Mouse (Mus musculus) heart, embryonic 15.5 days (tissue): ENCODE measurements around the gene Sap30l. TPM values are rescaled to one million over a fixed set of nuclear protein-coding genes. Genes with fewer than 3 reads are reported as not detected.

Source experiments
- ATAC-seq: fragments of 200-750 bp; cut with Nextera tagmentation; replicated peaks from 2 replicates; pipeline ENCODE4 v1.8.0; 2017; ENCODE audit warnings: low read depth, moderate TSS enrichment; ENCODE audit not compliant: insufficient number of reproducible peaks, insufficient read depth, low FRiP score
- H3K27ac ChIP-seq: fragments of 300-500 bp; sonication (generic); 2 replicates; pipeline ENCODE4 v1.5.1; 2015; ENCODE audit warnings: mild to moderate bottlenecking, inconsistent platforms
- H3K27me3 ChIP-seq: fragments of 300-500 bp; sonication (generic); 2 replicates; pipeline ENCODE4 v1.6.1; 2015; ENCODE audit warnings: inconsistent platforms
- H3K36me3 ChIP-seq: fragments of 300-500 bp; sonication (generic); 2 replicates; pipeline ENCODE4 v1.6.1; 2015; ENCODE audit warnings: mild to moderate bottlenecking, inconsistent platforms
- H3K4me1 ChIP-seq: fragments of 300-500 bp; sonication (generic); replicated peaks from 2 replicates; pipeline ENCODE4 v1.6.1; 2015; ENCODE audit warnings: inconsistent platforms
- H3K4me2 ChIP-seq: fragments of 300-500 bp; sonication (generic); 2 replicates; pipeline ENCODE4 v1.6.1; 2015; ENCODE audit warnings: inconsistent platforms, mild to moderate bottlenecking, moderate library complexity
- H3K4me3 ChIP-seq: fragments of 300-500 bp; sonication (generic); 2 replicates; pipeline ENCODE4 v1.5.1; 2015; ENCODE audit warnings: mild to moderate bottlenecking, inconsistent platforms
- H3K9ac ChIP-seq: fragments of 300-500 bp; sonication (generic); 2 replicates; pipeline ENCODE4 v1.6.1; 2015; ENCODE audit warnings: mild to moderate bottlenecking, inconsistent platforms
- H3K9me3 ChIP-seq: fragments of 300-500 bp; sonication (generic); replicated peaks from 2 replicates; pipeline ENCODE4 v1.6.1; 2016; ENCODE audit warnings: inconsistent platforms
- WGBS: fragments of 180-500 bp; shearing (Covaris S2); methylation state at CpG from one replicate; pipeline ENCODE4 v1.1.7; 2015; ENCODE audit warnings: mixed read lengths; 5-methylcytosine and 5-hydroxymethylcytosine counted together
- polyA plus RNA-seq: library from polyadenylated mRNA; unstranded; fragments of >200 nt; fragmentation: Nextera tagmentation; extraction: Ambion mirVana; gene quantifications from 2 replicates; pipeline ENCODE4 v1.2.1, GENCODE M21; 2015

Gene Sap30l
- polyA plus RNA-seq, 1 experiment from 2014 or later, result 8.9 TPM

GRCm38 (mm10) chr11:57773936-57774335 lies 27.5 kb upstream of the Sap30l start:
- no peak overlapping the region for H3K9ac ChIP-seq
- no peaks in the 10 kb centered on the region for H3K36me3 ChIP-seq
- H3K27ac ChIP-seq, result no peak overlapping the region
- 20% methylated on average over 4 of the region's 4 CpGs for WGBS
- no peaks in the 10 kb centered on the region for H3K9me3 ChIP-seq
- no peaks in the 10 kb centered on the region for H3K27me3 ChIP-seq
- H3K4me3 ChIP-seq, result no peak overlapping the region
- no peak overlapping the region for H3K4me2 ChIP-seq
- peaks cover 11% of the 10 kb centered on the region for H3K4me1 ChIP-seq
- no peak for ATAC-seq

- H3K4me2 ChIP-seq, result no peak overlapping the region
- no peaks in the 10 kb centered on the region for H3K27me3 ChIP-seq
- no peak for ATAC-seq
- 68% methylated on average over 6 of the region's 6 CpGs for WGBS
- H3K27ac ChIP-seq, result no peak overlapping the region
- no peak overlapping the region for H3K4me3 ChIP-seq
- no peaks in the 10 kb centered on the region for H3K36me3 ChIP-seq
- H3K9ac ChIP-seq, result no peak overlapping the region
- peaks cover 11% of the 10 kb centered on the region for H3K4me1 ChIP-seq
- no peaks in the 10 kb centered on the region for H3K9me3 ChIP-seq
These were observed 25.6 kb upstream of the Sap30l start for GRCm38 (mm10) chr11:57775868-57776267.

GRCm38 (mm10) chr11:57776546-57776945 lies 24.9 kb upstream of the Sap30l start:
- H3K9me3 ChIP-seq, result no peaks in the 10 kb centered on the region
- ATAC-seq, result no peak
- H3K4me3 ChIP-seq, result no peak overlapping the region
- H3K27me3 ChIP-seq, result no peaks in the 10 kb centered on the region
- no peak overlapping the region for H3K9ac ChIP-seq
- H3K4me1 ChIP-seq, result peaks cover 11% of the 10 kb centered on the region
- no peak overlapping the region for H3K27ac ChIP-seq
- H3K4me2 ChIP-seq, result no peak overlapping the region
- H3K36me3 ChIP-seq, result no peaks in the 10 kb centered on the region
- 90% methylated on average over 3 of the region's 3 CpGs for WGBS

GRCm38 (mm10) chr11:57778349-57778748 lies 23.1 kb upstream of the Sap30l start:
- Histone ChIP-seq H3K27me3 (no peaks in the 10 kb centered on the region), H3K9ac (no peak overlapping the region), H3K9me3 (no peaks in the 10 kb centered on the region), H3K4me1 (peaks cover 7% of the 10 kb centered on the region), H3K36me3 (no peaks in the 10 kb centered on the region), H3K27ac (no peak overlapping the region), H3K4me3 (no peak overlapping the region), H3K4me2 (no peak overlapping the region)
- WGBS, result 19% methylated on average over 5 of the region's 5 CpGs
- no peak for ATAC-seq

GRCm38 (mm10) chr11:57779824-57780223 lies 21.6 kb upstream of the Sap30l start:
- Histone ChIP-seq H3K4me3 (no peak overlapping the region), H3K9ac (no peak overlapping the region), H3K36me3 (no peaks in the 10 kb centered on the region), H3K27ac (no peak overlapping the region), H3K27me3 (no peaks in the 10 kb centered on the region), H3K4me2 (no peak overlapping the region), H3K9me3 (no peaks in the 10 kb centered on the region), H3K4me1 (no peaks in the 10 kb centered on the region)
- no peak for ATAC-seq
- 86% methylated on average over 14 of the region's 14 CpGs for WGBS

- no peaks in the 10 kb centered on the region for H3K36me3 ChIP-seq
- no peaks in the 10 kb centered on the region for H3K27me3 ChIP-seq
- H3K27ac ChIP-seq, result no peak overlapping the region; the same call in 1 of the 2 replicates
- no peaks in the 10 kb centered on the region for H3K9me3 ChIP-seq
- 51% methylated on average over 18 of the region's 18 CpGs for WGBS
- ATAC-seq, result no peak
- no peak overlapping the region for H3K4me3 ChIP-seq
- no peak overlapping the region for H3K4me2 ChIP-seq
- no peak overlapping the region for H3K9ac ChIP-seq
- H3K4me1 ChIP-seq, result peaks cover 9% of the 10 kb centered on the region
These were observed 14.6 kb upstream of the Sap30l start for GRCm38 (mm10) chr11:57786616-57787418.

GRCm38 (mm10) chr11:57787913-57788312 lies 13.5 kb upstream of the Sap30l start:
- Histone ChIP-seq H3K9me3 (no peaks in the 10 kb centered on the region), H3K27me3 (no peaks in the 10 kb centered on the region), H3K9ac (no peak overlapping the region), H3K36me3 (no peaks in the 10 kb centered on the region), H3K4me3 (no peak overlapping the region), H3K27ac (no peak overlapping the region), H3K4me2 (no peak overlapping the region), H3K4me1 (peaks cover 9% of the 10 kb centered on the region)
- no peak for ATAC-seq
- 30% methylated on average over 3 of the region's 3 CpGs for WGBS

GRCm38 (mm10) chr11:57790866-57791535 lies 10.4 kb upstream of the Sap30l start:
- Histone ChIP-seq H3K4me3 (no peak overlapping the region), H3K4me2 (peak overlapping the region; percentile 21; the same call in 1 of the 2 replicates)
- ATAC-seq, result no peak

GRCm38 (mm10) chr11:57795086-57795485 lies 6.4 kb upstream of the Sap30l start:
- no peak for ATAC-seq
- no peaks in the 10 kb centered on the region for H3K27me3 ChIP-seq
- H3K4me1 ChIP-seq, result peaks cover 2% of the 10 kb centered on the region
- 62% methylated on average over 6 of the region's 6 CpGs for WGBS
- no peaks in the 10 kb centered on the region for H3K9me3 ChIP-seq
- H3K4me3 ChIP-seq, result no peak overlapping the region
- no peak overlapping the region for H3K4me2 ChIP-seq
- H3K27ac ChIP-seq, result no peak overlapping the region
- no peak overlapping the region for H3K9ac ChIP-seq
- no peaks in the 10 kb centered on the region for H3K36me3 ChIP-seq

More at GRCm38 (mm10) chr11:57790866-57791535, 10.4 kb upstream of the Sap30l start:
- Histone ChIP-seq H3K4me1 (peaks cover 9% of the 10 kb centered on the region), H3K27me3 (no peaks in the 10 kb centered on the region), H3K9me3 (no peaks in the 10 kb centered on the region), H3K27ac (no peak overlapping the region), H3K36me3 (no peaks in the 10 kb centered on the region), H3K9ac (no peak overlapping the region)
- 29% methylated on average over 21 of the region's 21 CpGs for WGBS

- Histone ChIP-seq H3K9me3 (no peaks in the 10 kb centered on the region), H3K4me3 (no peak overlapping the region), H3K4me2 (no peak overlapping the region), H3K27me3 (no peaks in the 10 kb centered on the region), H3K9ac (no peak overlapping the region), H3K4me1 (peaks cover 15% of the 10 kb centered on the region), H3K36me3 (no peaks in the 10 kb centered on the region), H3K27ac (no peak overlapping the region)
- WGBS, result 77% methylated on average over 9 of the region's 9 CpGs
- ATAC-seq, result no peak
These were observed 3.6 kb upstream of the Sap30l start for GRCm38 (mm10) chr11:57797828-57798227.

GRCm38 (mm10) chr11:57799456-57799855 lies 2.0 kb upstream of the Sap30l start:
- 86% methylated on average over 10 of the region's 10 CpGs for WGBS
- Histone ChIP-seq H3K4me3 (no peak overlapping the region), H3K9ac (no peak overlapping the region), H3K27ac (no peak overlapping the region), H3K4me2 (no peak overlapping the region), H3K36me3 (no peaks in the 10 kb centered on the region), H3K27me3 (no peaks in the 10 kb centered on the region), H3K4me1 (peaks cover 23% of the 10 kb centered on the region), H3K9me3 (no peaks in the 10 kb centered on the region)
- no peak for ATAC-seq
